Mouse (Mus musculus) hindbrain, embryonic 13.5 days (tissue): ENCODE data around the gene Lpgat1. TPM values are rescaled to one million over a fixed set of nuclear protein-coding genes. Genes with fewer than 3 reads are reported as not detected.

Experiments used
- ATAC-seq: fragments of 200-750 bp; cut with Nextera tagmentation; 2 replicates; pipeline ENCODE4 v1.8.0; 2017; ENCODE audit warnings: moderate TSS enrichment; ENCODE audit not compliant: low FRiP score
- H3K27ac ChIP-seq: fragments of 300-500 bp; sonication (generic); 2 replicates; pipeline ENCODE4 v1.5.1; 2015; ENCODE audit warnings: inconsistent platforms, mild to moderate bottlenecking, moderate library complexity
- H3K27me3 ChIP-seq: fragments of 300-500 bp; sonication (generic); 2 replicates; pipeline ENCODE4 v1.6.1; 2015; ENCODE audit warnings: mild to moderate bottlenecking, inconsistent platforms
- H3K36me3 ChIP-seq: fragments of 300-500 bp; sonication (generic); 2 replicates; pipeline ENCODE4 v1.6.1; 2015; ENCODE audit warnings: mild to moderate bottlenecking, inconsistent platforms
- H3K4me1 ChIP-seq: fragments of 300-500 bp; sonication (generic); replicated peaks from 2 replicates; pipeline ENCODE4 v1.6.1; 2015; ENCODE audit warnings: inconsistent platforms
- H3K4me2 ChIP-seq: fragments of 300-500 bp; sonication (generic); 2 replicates; pipeline ENCODE4 v1.6.1; 2015; ENCODE audit warnings: inconsistent platforms, mild to moderate bottlenecking, moderate library complexity
- H3K4me3 ChIP-seq: fragments of 300-500 bp; sonication (generic); 2 replicates; pipeline ENCODE4 v1.5.1; 2015; ENCODE audit warnings: mild to moderate bottlenecking, inconsistent platforms
- H3K9ac ChIP-seq: fragments of 300-500 bp; sonication (generic); 2 replicates; pipeline ENCODE4 v1.6.1; 2015; ENCODE audit warnings: mild to moderate bottlenecking, inconsistent platforms
- H3K9me3 ChIP-seq: fragments of 300-500 bp; sonication (generic); 2 replicates; pipeline ENCODE4 v1.6.1; 2016; ENCODE audit warnings: inconsistent platforms
- WGBS: fragments of 180-500 bp; shearing (Covaris S2); methylation state at CpG from one replicate; pipeline ENCODE4 v1.1.7; 2015; 5-methylcytosine and 5-hydroxymethylcytosine counted together
- polyA plus RNA-seq: library from polyadenylated mRNA; unstranded; fragments of >200 nt; fragmentation: Nextera tagmentation; extraction: Ambion mirVana; gene quantifications from 2 replicates; pipeline ENCODE4 v1.2.1, GENCODE M21; 2015

Lpgat1 gene
- polyA plus RNA-seq, 1 experiment from 2014 or later = 29.7 TPM

DNA sequence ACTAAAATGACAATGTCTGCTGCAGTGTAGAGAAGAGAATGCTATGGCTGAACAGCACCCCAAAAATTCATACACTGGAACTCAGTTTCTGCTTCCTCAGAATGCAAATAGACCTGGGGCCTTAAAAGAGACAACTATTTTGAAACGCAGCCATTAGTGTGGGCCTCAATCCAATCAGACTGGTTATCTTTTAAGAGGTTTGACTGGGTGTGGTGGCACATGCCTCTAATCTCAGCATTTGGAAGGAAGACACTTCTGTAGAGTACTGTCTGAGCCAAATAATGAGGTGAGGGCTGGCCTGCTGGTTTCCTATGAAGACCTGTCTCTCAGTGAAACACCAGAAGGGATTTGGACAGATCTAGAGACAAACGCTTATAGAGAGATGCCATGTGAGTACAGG is 2.5 kb upstream of the Lpgat1 start:
- WGBS = 91% methylated on average over 2 of the region's 2 CpGs
- no peak for ATAC-seq

DNA sequence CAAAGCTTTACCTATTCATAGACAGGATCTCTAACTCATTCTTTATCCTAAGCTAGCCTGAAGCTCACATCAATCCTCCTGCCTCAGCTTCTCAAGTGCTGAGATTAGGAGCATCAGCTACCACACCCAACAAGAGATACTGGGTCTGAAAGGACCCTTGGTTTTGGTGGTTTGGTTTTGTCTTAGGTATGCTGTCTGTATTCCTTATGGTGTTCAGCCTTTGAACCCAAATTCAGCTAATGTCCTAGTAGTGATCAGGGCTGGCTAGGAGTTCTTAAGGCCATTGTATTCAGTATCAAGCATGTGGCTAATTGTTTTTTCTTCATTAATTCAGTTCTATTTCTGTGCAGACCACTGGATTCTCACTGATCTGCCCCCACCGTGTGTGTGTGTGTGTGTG is 493 bp upstream of the Lpgat1 start:
- peaks cover 31% of the 10 kb centered on the region for H3K4me1 ChIP-seq
- ATAC-seq = no peak
- WGBS = 0% methylated on average over 1 of the region's 1 CpGs
- H3K36me3 ChIP-seq = no peaks in the 10 kb centered on the region
- H3K9ac ChIP-seq = peak overlapping the region; percentile 98
- H3K4me3 ChIP-seq = peak overlapping the region; percentile 96
- peak overlapping the region; percentile 97 for H3K27ac ChIP-seq
- peak overlapping the region; percentile 75 for H3K4me2 ChIP-seq
- H3K27me3 ChIP-seq = no peaks in the 10 kb centered on the region; the same call in 1 of the 2 replicates
- no peaks in the 10 kb centered on the region for H3K9me3 ChIP-seq

More for the DNA sequence above, 2.5 kb upstream of the Lpgat1 start:
- Histone ChIP-seq H3K9ac (no peak overlapping the region), H3K4me1 (peaks cover 11% of the 10 kb centered on the region), H3K36me3 (no peaks in the 10 kb centered on the region), H3K4me2 (no peak overlapping the region), H3K27ac (no peak overlapping the region), H3K9me3 (no peaks in the 10 kb centered on the region), H3K4me3 (no peak overlapping the region), H3K27me3 (no peaks in the 10 kb centered on the region; the same call in 1 of the 2 replicates)

DNA sequence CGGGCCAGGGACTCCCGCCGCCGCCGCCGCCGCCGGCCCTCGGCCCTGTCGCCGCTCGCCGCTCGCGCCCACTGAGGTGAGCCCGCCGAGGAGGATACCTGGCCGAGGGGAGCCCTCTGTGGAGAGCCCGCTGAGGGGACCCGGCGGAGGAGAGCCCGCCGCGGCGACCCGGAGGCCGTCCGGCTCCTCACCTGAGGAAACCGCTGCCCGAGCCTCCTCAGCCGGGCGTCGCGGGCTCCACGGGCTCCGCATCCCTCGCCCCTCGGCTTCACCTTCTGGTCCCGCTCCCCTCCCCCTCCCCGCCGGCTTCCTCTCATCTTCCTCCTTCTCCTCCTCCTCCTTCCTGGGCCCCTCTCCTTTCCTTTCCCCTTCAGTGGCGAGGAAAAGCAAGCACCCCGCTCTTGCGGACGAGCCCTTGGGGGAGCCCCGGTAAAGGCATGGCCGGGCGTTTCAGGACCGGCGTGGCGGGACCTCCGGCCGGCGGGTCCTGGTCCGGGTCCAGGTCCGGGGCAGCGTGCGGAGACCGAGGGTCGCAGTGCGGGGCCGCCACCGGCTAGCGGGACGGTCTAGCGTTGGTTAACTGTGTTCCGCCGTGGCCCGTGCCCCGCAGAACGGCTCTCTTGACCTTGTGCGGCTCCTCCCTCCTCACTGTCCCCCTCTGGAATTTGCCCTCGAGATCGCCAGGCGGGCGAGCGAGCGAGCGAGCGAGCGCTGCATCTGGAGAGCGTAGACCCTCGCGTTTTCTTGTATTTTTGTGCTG is 1.1 kb downstream of the Lpgat1 start:
- peak overlapping the region; percentile 98 for H3K9ac ChIP-seq
- no peaks in the 10 kb centered on the region for H3K9me3 ChIP-seq
- H3K4me2 ChIP-seq = peak overlapping the region; percentile 75
- H3K4me1 ChIP-seq = peaks cover 42% of the 10 kb centered on the region
- no peaks in the 10 kb centered on the region; the same call in 1 of the 2 replicates for H3K27me3 ChIP-seq
- peaks cover 8% of the 10 kb centered on the region for H3K36me3 ChIP-seq
- ATAC-seq = peak; percentile 52
- WGBS = under 1% methylated on average over 65 of the region's 84 CpGs
- H3K27ac ChIP-seq = peak overlapping the region; percentile 97
- peak overlapping the region; percentile 96 for H3K4me3 ChIP-seq

- H3K4me1 ChIP-seq = peaks cover 45% of the 10 kb centered on the region
- peak overlapping the region; percentile 98 for H3K9ac ChIP-seq
- H3K36me3 ChIP-seq = peaks cover 15% of the 10 kb centered on the region
- H3K4me2 ChIP-seq = peak overlapping the region; percentile 75
- 8% methylated on average over 11 of the region's 11 CpGs for WGBS
- H3K27ac ChIP-seq = peak overlapping the region; percentile 97
- H3K9me3 ChIP-seq = no peaks in the 10 kb centered on the region
- H3K4me3 ChIP-seq = peak overlapping the region; percentile 96
- no peaks in the 10 kb centered on the region; the same call in 1 of the 2 replicates for H3K27me3 ChIP-seq
- no peak for ATAC-seq
Measured at GRCm38 (mm10) chr1:191719326-191719725, 1.7 kb downstream of the Lpgat1 start.

GRCm38 (mm10) chr1:191720419-191720818 is 2.8 kb downstream of the Lpgat1 start:
- WGBS = 47% methylated on average over 3 of the region's 3 CpGs
- no peaks in the 10 kb centered on the region for H3K27me3 ChIP-seq
- H3K27ac ChIP-seq = peak overlapping the region; percentile 45; the same call in 1 of the 2 replicates
- peak overlapping the region; percentile 96 for H3K4me3 ChIP-seq
- H3K36me3 ChIP-seq = peaks cover 20% of the 10 kb centered on the region
- H3K4me1 ChIP-seq = peaks cover 46% of the 10 kb centered on the region
- peak overlapping the region; percentile 68 for H3K9ac ChIP-seq
- no peaks in the 10 kb centered on the region for H3K9me3 ChIP-seq
- no peak for ATAC-seq
- H3K4me2 ChIP-seq = peak overlapping the region; percentile 75

GRCm38 (mm10) chr1:191722706-191723105 is 5.1 kb downstream of the Lpgat1 start:
- 81% methylated on average over 4 of the region's 4 CpGs for WGBS
- Histone ChIP-seq H3K9me3 (no peaks in the 10 kb centered on the region), H3K36me3 (peaks cover 24% of the 10 kb centered on the region)

DNA sequence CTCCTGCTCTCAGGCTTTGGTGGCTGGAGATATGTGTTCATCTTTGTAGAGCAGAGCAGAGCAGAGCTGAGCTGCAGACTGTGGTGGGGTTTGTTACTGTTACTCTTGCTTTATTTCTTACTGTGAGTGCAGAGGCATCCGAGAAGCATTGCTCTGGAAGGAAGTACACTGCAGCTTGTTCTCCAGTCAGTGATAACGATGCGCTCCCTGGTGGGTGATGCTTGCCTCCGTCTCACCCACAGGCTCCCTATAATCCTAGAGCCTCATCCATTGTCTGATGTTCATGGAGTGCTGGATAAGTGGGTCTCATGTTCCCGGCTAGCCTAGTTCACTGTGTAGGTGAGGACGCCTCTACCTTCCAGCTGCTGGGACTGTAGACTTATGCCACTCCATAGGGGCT is 6.0 kb downstream of the Lpgat1 start:
- WGBS = 75% methylated on average over 6 of the region's 6 CpGs
- ATAC-seq = no peak
- peaks cover 42% of the 10 kb centered on the region for H3K4me1 ChIP-seq

More at GRCm38 (mm10) chr1:191722706-191723105, 5.1 kb downstream of the Lpgat1 start:
- no peak for ATAC-seq
- Histone ChIP-seq H3K27ac (no peak overlapping the region), H3K9ac (no peak overlapping the region), H3K4me1 (peaks cover 42% of the 10 kb centered on the region), H3K27me3 (no peaks in the 10 kb centered on the region), H3K4me2 (no peak overlapping the region), H3K4me3 (no peak overlapping the region)

DNA sequence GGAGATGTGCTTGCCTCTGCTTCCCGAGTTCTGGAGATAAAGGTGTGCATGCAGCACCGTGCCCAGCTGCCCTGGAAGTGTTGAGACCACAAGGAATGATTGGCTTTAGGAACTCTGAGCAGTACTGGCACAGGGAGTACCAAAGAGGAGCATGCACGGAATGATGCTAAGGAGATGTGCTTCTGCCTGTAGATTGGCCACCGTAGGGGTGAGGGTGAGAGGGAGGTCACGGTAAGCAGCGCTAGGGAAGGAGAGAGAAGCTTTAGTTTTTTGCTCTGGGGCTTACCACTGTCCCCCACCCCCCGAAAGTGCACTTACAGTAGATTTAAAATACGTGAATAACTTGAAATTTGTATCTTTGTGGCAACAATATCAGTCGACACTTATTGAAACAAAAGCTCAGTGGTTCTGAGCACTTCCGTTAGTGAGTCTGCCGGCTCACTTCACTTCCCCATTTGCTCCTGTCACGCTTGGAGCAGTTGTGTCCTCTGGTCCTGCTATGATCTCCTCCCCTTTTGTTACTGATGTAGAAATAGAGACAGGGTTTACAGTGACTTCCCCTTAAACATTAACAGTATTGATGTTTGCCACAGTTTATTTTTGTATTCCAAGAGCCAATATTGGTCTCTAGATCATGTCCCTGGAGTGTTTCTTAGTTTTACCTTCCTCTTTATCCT is 6.9 kb downstream of the Lpgat1 start:
- Histone ChIP-seq H3K4me1 (peaks cover 40% of the 10 kb centered on the region), H3K36me3 (peaks cover 31% of the 10 kb centered on the region), H3K9ac (no peak overlapping the region), H3K27me3 (no peaks in the 10 kb centered on the region), H3K9me3 (no peaks in the 10 kb centered on the region), H3K4me3 (no peak overlapping the region), H3K4me2 (no peak overlapping the region), H3K27ac (no peak overlapping the region)
- WGBS = 78% methylated on average over 12 of the region's 12 CpGs
- no peak for ATAC-seq

More for the DNA sequence above, 6.0 kb downstream of the Lpgat1 start:
- H3K4me3 ChIP-seq = no peak overlapping the region
- H3K4me2 ChIP-seq = no peak overlapping the region
- no peaks in the 10 kb centered on the region for H3K9me3 ChIP-seq
- H3K27ac ChIP-seq = no peak overlapping the region
- no peaks in the 10 kb centered on the region for H3K27me3 ChIP-seq
- peaks cover 31% of the 10 kb centered on the region for H3K36me3 ChIP-seq
- 0 out of 2 replicates have a peak overlapping the region, but pooled peaks have one; percentile 19 for H3K9ac ChIP-seq

- no peak for ATAC-seq
- WGBS = 93% methylated on average over 4 of the region's 4 CpGs
- Histone ChIP-seq H3K9ac (no peak overlapping the region), H3K4me3 (no peak overlapping the region), H3K4me1 (no peaks in the 10 kb centered on the region), H3K4me2 (no peak overlapping the region), H3K36me3 (peaks cover 35% of the 10 kb centered on the region), H3K27ac (no peak overlapping the region), H3K27me3 (no peaks in the 10 kb centered on the region), H3K9me3 (no peaks in the 10 kb centered on the region)
Measured at GRCm38 (mm10) chr1:191732623-191733022, 15.0 kb downstream of the Lpgat1 start.

GRCm38 (mm10) chr1:191733822-191734221 is 16.2 kb downstream of the Lpgat1 start:
- Histone ChIP-seq H3K9me3 (no peaks in the 10 kb centered on the region), H3K9ac (no peak overlapping the region), H3K4me2 (no peak overlapping the region), H3K27ac (no peak overlapping the region), H3K4me3 (no peak overlapping the region), H3K27me3 (no peaks in the 10 kb centered on the region), H3K36me3 (peaks cover 27% of the 10 kb centered on the region), H3K4me1 (no peaks in the 10 kb centered on the region; the same call in 1 of the 2 replicates)
- no peak for ATAC-seq
- WGBS = 89% methylated on average over 4 of the region's 4 CpGs

DNA sequence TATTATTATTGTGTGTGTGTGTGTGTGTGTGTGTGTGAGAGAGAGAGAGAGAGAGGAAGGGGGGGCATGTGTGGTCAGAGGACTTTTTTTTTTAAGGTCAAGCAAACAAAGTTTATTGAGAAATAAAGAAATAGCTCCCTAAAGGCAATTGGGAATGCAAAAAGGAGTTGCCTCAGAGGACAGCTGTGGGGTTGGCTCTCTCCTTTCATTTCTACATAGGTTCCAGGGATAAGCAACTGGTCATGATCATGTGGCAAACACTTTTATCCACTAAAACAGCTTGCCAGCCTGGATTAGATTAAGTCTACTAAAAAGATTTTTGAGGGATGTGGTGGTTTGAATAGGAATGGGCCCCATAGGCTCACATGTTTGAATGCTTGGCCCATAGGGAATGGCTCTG is 18.8 kb downstream of the Lpgat1 start:
- Histone ChIP-seq H3K4me1 (no peaks in the 10 kb centered on the region; the same call in 1 of the 2 replicates), H3K9ac (no peak overlapping the region), H3K4me3 (no peak overlapping the region), H3K27ac (no peak overlapping the region), H3K27me3 (no peaks in the 10 kb centered on the region), H3K4me2 (no peak overlapping the region), H3K36me3 (peaks cover 17% of the 10 kb centered on the region), H3K9me3 (no peaks in the 10 kb centered on the region)
- no peak for ATAC-seq

- Histone ChIP-seq H3K27me3 (no peaks in the 10 kb centered on the region), H3K4me2 (no peak overlapping the region), H3K9me3 (no peaks in the 10 kb centered on the region), H3K4me3 (no peak overlapping the region), H3K4me1 (no peaks in the 10 kb centered on the region; the same call in 1 of the 2 replicates), H3K27ac (no peak overlapping the region), H3K36me3 (peaks cover 11% of the 10 kb centered on the region), H3K9ac (no peak overlapping the region)
- 87% methylated on average over 6 of the region's 6 CpGs for WGBS
- ATAC-seq = no peak
Measured at GRCm38 (mm10) chr1:191737871-191738270, 20.2 kb downstream of the Lpgat1 start.
